Mouse (Mus musculus): ENCODE results near the gene AI413582.

Gene AI413582

DNA sequence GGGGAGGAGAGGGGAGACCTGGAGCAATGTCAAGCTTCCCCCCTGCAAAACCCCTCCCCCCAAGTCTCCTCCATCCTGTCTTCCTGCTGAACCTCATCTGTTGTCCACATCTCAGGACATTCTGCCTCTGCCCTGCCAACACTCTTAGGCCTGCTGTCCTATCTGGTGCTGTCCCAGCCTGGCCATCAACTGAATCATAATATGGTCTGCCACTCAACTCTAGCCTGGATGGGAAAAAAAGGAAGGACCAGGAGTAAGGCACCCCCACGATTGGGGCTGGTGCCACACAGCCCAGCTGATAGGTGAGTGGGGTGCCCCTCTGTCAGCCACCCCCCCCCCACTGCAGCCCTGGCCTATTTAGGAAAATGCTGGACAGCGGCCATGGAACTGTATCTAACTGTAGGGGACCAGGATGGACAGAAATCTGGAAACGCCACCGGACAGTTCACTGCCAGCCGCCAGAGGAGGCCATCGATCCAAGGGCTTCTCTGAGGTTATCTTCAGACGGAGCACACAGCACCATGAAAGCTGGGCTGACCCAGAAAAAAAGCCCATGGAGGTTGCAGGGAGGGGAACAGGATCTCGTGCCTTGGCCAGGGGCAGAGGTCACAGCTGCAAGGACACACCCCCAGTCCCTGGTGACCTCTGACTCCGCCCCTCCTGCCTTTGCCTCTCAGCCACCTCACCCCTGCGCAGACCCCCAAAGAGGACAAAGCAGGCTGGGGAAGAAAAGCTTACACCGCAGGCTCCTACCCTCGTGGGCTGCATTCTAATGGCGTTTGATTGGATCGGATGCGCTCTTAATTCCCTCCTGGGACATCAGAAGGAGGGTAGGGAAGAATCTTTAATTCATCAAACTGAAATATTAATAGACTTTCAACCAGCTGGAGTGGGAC, 46.6 kb downstream of the AI413582 start:
- no peak for DNase-seq (ENCODE audit: low read depth)

DNA sequence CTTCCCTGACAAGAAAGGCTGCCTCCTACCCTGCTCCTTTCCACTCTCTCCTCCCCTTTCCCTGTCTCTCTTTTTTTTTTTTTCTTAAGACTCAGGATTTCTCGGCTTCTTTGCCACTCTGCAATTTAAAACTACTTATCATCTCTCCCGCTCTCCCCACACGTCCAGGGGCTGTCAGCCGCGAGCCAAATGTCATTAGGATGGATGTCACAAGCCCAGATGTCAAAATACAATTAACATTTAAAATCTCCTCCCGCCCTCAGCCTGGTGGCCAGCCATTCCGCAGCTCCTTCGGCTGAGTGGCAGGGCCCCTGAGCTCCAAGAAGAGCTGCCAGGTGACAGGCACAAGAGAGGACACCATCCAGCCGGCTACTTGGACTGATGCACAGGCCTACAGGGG, 47.3 kb downstream of the AI413582 start:
- DNase-seq (ENCODE audit: low read depth), result no peak

DNA sequence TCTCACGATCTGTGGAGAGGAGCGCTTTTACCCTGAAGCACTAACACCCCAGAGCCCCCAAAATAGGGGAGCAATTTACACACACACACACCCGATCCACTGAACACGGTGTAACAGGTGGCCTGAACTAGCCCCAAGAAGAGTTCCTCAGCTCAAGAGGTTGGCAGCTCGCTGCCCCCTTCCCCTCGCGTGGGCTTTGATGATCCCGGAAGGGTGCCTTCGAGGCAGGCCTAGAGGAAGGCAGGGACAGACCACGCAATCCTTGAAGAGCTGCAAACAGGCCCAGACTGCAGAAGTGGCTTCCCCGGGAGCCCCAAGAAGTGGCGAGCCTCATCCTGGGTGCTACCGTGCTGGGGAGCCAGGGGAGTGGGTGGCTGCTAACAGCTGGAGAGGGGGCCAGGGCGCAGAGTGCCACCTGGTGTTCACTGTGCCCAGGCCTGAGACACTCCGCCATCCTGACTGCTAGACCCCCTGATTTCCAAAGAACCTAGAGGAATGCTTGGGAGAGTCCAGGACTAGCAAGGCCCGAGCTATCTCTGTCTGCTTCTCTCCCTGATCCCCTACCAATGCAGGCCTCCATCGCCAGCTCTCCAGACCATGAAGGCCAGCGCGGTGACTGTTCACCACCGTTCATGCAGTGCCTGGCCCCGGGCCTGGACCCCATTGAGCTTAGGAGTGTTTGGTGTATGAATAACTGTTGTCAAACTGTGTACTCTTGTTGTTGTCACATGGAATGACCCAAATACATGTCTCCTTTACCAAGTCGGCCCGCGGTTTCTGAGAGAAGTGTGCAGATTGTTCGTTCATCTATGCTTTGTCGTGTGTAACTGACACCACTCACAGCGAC, 51.4 kb downstream of the AI413582 start:
- DNase-seq (ENCODE audit: low read depth), result no peak
